Mouse (Mus musculus): ENCODE results near the gene Tenm4. TPM values are rescaled to one million over a fixed set of nuclear protein-coding genes. Genes with fewer than 3 reads are reported as not detected.
A peak's percentile ranks its signal among the peaks of the same experiment; 100 is the strongest.
"Not testable (repeated sequence)": the region's sequence is repeated elsewhere in the genome, so short reads cannot be mapped to it uniquely, and the experiment has no call there.

Tenm4 gene
- polyA plus RNA-seq, 1 experiment = 31.4 TPM

- no peak for DNase-seq (ENCODE audit: extremely low spot score in 1 of 2, low spot score in 1 of 2)
Measured at GRCm38 (mm10) chr7:96907971-96908680, 737.1 kb downstream of the Tenm4 start.

DNA sequence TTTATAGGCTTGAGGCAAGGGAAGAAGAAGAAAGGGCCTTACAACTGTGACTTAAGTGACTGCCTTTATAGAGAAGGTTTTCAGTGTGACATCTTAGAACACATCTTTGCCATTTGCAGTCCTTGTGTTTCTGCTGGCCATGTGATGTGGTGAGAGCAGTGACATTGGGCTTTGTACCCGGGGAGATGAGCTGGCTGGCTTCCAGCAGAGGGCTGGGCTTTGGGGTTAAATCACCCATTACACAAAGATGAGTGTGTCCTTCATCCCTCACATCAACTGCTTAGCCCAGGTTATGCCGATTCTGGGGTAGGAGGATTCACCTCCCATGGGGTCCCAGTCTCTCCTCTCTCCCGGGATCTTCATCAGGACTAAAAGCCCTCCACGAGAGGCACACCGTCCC, 738.8 kb downstream of the Tenm4 start:
- no peak for DNase-seq (ENCODE audit: extremely low spot score in 1 of 2, low spot score in 1 of 2)

- DNase-seq (ENCODE audit: extremely low spot score in 1 of 2, low spot score in 1 of 2) = no peak
Measured at GRCm38 (mm10) chr7:96910310-96910960, 739.4 kb downstream of the Tenm4 start.

DNA sequence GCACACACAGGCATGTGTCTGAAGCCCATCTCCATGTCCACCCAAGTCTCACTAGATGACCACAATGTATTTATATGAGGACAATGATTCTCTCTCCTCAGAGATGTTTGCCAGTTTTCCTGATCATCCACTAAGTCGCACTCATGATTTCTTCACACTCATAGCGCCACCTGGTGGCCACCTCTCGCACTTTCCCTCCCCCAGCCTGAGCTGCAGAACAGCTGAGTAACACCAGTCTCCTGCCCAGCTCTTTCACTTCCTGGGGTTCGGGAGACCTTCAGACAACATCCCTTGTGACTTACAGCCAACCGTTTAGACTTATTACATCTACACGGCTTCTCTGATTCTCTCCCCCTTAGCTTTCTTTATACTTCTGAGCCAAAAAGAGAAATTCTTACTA, 743.0 kb downstream of the Tenm4 start:
- peak; percentile 78 to 93 for DNase-seq (ENCODE audit: extremely low spot score in 1 of 2, low spot score in 1 of 2)

DNA sequence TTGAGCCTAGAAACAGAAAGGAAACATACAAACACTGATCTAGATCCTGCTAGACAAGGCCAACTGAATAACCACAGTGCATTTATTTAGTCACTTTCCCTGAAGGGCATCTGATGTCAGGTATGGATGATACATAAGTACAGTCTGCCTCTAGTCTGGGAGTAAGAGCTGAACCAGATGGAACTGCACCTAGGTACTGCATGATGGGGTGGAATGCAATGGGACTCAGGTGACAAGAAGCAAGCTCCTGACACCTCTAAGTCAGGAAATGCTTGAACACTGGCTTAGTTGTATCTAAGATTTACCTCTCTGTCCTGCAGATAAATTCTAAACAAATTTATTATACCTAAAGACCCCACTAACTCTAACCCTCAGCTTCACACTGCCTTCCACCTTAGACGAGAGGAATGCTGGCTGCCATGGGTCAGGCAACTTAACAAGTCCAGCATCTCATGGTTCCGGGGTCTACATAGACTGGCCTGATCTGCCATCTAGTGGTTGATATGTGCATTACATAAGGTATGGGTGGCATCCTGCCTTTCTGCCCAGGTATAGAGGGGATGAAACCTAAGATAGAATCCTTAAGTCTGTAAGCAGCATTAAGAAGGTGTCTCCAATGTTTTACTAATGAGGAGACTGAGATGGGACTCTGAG, 744.5 kb downstream of the Tenm4 start:
- DNase-seq (ENCODE audit: extremely low spot score in 1 of 2, low spot score in 1 of 2) = peak in 1 of 2 experiments; percentile 88

DNA sequence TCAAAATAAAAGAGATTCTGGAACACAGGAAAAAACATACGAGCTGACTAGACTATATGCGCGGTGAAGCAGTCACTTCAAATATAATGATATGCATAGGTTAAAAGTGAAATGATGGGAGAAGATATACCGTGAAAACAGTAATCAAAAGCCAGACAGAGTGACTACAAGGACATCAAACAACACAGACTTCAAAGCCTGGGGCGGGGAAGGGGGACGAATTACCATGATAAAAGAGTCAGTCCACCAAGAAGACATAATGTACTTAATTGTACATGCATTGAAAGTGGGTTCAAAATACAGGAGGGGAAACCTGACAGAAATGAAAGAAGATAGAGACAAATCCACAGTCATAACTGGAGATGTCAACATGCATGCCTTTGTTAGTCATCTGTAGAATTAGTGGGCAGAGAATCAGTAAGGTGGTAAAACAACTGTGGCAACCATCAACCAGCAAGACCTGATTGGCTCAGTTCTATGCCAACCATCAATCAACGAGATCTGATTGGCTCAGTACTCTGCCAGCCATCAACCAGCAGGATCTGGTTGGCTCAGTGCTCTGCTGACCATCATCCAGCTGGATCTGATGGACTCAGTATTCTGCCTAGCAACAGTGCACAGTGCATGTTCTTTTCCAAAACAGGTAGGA, 749.5 kb downstream of the Tenm4 start:
- no peak for DNase-seq (ENCODE audit: extremely low spot score in 1 of 2, low spot score in 1 of 2)

GRCm38 (mm10) chr7:96922927-96923326, 751.9 kb downstream of the Tenm4 start:
- no peak for DNase-seq (ENCODE audit: extremely low spot score in 1 of 2, low spot score in 1 of 2)

GRCm38 (mm10) chr7:96943715-96944377, 772.8 kb downstream of the Tenm4 start:
- DNase-seq (ENCODE audit: extremely low spot score in 1 of 2, low spot score in 1 of 2) = no peak

DNA sequence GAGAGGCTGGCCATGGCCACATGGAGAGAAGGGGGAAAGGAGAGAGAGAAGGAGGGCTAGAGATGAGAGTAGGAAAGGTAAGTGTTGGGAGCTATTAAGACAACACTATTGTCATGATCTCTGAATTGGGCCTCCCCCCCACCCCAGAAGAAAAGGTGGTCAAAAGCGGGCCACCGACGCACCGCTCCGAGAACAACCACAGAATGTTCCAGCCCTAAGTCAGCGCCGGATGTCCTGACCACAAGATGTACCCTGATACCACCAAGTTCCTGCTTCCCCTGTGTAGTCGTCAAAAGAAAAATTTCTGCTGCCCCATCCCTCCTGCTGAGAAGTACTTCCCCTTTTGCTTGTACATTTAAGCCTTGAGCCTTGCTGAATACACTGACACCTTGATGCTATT, 775.5 kb downstream of the Tenm4 start:
- DNase-seq (ENCODE audit: extremely low spot score in 1 of 2, low spot score in 1 of 2) = not testable (repeated sequence)

DNA sequence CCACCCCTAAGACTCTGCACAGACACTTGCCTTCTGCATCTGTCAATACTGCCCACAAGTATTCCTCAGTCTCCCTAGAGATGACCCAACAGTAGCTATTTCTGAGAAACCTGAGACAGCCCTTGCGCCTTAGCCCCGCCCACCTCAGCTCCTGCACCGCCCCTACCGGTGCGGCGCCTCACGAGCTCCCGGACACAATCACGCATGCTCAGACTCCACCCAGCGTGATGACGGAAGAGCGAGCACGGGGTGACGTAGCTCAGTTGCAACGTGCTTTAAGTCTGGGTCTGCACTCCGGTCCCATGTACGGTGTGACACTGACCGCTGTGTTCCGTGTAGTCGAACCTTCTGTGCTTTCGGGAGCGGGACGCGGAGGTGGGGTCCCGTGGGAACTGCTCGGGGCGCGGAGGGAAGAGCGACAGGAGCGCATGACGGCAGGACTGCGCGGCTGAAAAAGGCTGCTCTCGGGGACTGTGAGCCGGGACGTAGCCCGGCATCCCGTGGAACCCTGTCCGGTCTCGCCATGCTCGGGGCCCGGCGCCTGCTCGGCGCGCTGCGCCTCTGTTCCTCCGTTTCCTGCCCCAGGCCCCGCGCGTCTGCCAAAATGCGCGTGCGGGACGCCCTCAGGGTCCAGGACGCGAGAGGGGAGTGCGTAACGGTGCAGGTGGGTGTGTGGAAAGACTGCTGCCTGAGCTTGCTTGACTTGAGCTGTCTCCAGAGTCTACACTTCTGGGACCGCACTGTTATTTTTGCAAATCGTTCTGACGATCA, 780.4 kb downstream of the Tenm4 start, which contains the start of gene Nars2:
Gene Nars2 (plus strand): TSS at position 225 of the 771 bp plus-strand sequence.
- DNase-seq (ENCODE audit: extremely low spot score in 1 of 2, low spot score in 1 of 2) = peak; percentile 87 to 92

DNA sequence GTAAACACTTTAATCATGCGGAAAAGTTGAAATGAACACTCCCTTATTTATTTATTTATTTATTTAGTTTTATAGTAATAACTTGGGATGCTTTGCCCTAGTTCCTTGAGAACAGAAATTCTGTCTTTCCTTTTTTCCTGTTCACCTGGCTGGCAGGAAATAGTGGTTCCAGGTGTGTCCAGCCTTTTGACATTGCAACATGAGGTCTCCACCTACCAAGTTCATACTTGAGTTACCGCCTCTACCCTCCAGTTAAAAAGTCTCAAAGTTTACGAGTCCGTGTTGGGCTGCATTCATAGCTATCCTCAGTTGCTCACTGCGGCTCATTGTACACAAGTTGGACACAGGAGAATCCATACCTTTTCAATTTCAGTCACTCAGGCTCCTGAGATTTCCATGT, 781.0 kb downstream of the Tenm4 start:
- no peak for DNase-seq (ENCODE audit: extremely low spot score in 1 of 2, low spot score in 1 of 2)

DNA sequence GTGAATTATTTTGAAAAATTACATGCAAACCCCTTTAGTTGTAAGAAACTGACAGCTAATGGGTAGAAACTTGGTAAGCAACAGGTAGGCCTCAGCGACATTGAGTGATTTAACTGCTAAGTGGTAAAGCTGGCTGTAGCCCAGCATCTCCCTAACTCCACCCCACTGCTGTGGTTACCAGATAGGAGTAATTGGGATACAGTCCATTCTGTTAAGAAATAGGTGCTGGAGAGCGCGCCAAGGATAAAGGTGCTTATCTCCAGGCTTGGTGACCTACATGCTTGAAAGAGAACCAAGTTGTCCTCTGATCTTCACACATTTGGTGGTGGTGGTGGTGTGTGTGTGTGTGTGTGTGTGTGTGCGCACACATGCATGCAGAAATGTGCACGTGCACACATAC, 788.1 kb downstream of the Tenm4 start:
- no peak for DNase-seq (ENCODE audit: extremely low spot score in 1 of 2, low spot score in 1 of 2)
